Mouse (Mus musculus): Measurements from ENCODE around the gene Zfp949.

DNA sequence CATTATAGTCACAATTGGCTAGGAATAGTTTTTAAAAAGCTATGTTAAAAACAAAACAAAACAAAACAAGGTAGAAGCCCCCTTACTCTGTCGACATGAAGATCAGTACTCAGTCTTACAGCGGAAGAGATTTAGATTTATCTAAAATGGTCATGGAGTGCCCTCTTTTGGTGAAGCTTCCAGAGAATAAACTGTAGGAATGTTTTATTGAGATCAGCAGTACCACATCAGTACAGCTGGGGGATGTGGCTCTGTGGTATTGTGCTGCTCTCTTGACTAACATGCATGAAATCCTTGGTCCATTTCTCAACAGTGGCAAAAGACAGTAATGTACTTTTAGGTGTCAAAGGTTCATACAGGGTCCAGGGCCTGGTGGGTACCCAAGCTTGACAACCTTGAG lies 5.0 kb upstream of the Zfp949 start:
- TF ChIP-seq CTCF (IDR thresholded peaks at IDR 0.05; ENCODE audit: low read depth, low read length) (no peak), POLR2A (IDR thresholded peaks at IDR 0.05; ENCODE audit: insufficient read depth, low read length) (no peak)

Measured in ES-Bruce4 (cell line).